Mouse (Mus musculus) neural tube, embryonic 11.5 days (tissue): ENCODE results near the gene Gm15107. TPM values are rescaled to one million over a fixed set of nuclear protein-coding genes. Genes with fewer than 3 reads are reported as not detected.
"Not testable (repeated sequence)": the region's sequence is repeated elsewhere in the genome, so short reads cannot be mapped to it uniquely, and the experiment has no call there.

ENCODE experiments used
- ATAC-seq: fragments of 200-750 bp; cut with Nextera tagmentation; 2 replicates; pipeline ENCODE4 v1.8.0; 2017; ENCODE audit warnings: moderate number of reproducible peaks, mild to moderate bottlenecking, moderate TSS enrichment, moderate library complexity; ENCODE audit not compliant: insufficient read depth, low FRiP score, low TSS enrichment
- DNase-seq: peaks from one replicate; pipeline ENCODE4 v3.0.0-alpha.2; 2015; ENCODE audit warnings: low spot score
- H3K27ac ChIP-seq: fragments of 300-500 bp; sonication (generic); 2 replicates; pipeline ENCODE4 v1.5.1; 2014; ENCODE audit warnings: low read depth, mild to moderate bottlenecking, low read length
- H3K27me3 ChIP-seq: fragments of 300-500 bp; sonication (generic); 2 replicates; pipeline ENCODE4 v1.6.1; 2014; ENCODE audit warnings: mild to moderate bottlenecking, low read length, mixed read lengths; ENCODE audit not compliant: control insufficient read depth, insufficient read depth
- H3K36me3 ChIP-seq: fragments of 300-500 bp; sonication (generic); 2 replicates; pipeline ENCODE4 v1.6.1; 2014; ENCODE audit warnings: mild to moderate bottlenecking, low read length, moderate library complexity, mixed read lengths; ENCODE audit not compliant: control insufficient read depth, insufficient read depth
- H3K4me1 ChIP-seq: fragments of 300-500 bp; sonication (generic); 2 replicates; pipeline ENCODE4 v1.6.1; 2014; ENCODE audit warnings: low read length, mixed read lengths; ENCODE audit not compliant: control insufficient read depth, insufficient read depth
- H3K4me2 ChIP-seq: fragments of 300-500 bp; sonication (generic); 2 replicates; pipeline ENCODE4 v1.6.1; 2014; ENCODE audit warnings: low read depth, mild to moderate bottlenecking, moderate library complexity
- H3K4me3 ChIP-seq: fragments of 300-500 bp; sonication (generic); 2 replicates; pipeline ENCODE4 v1.5.1; 2014; ENCODE audit warnings: low read depth, low read length
- H3K9ac ChIP-seq: fragments of 300-500 bp; sonication (generic); 2 replicates; pipeline ENCODE4 v1.6.1; 2014; ENCODE audit warnings: mild to moderate bottlenecking, low read length
- H3K9me3 ChIP-seq: fragments of 300-500 bp; sonication (generic); 2 replicates; pipeline ENCODE4 v1.6.1; 2016; ENCODE audit warnings: low read length; ENCODE audit not compliant: control insufficient read depth
- WGBS: fragments of 180-500 bp; shearing (Covaris S2); extraction: QIAGEN DNeasy Blood & Tissue Kit; methylation state at CpG from one replicate; pipeline ENCODE4 v1.1.7; 2014; 5-methylcytosine and 5-hydroxymethylcytosine counted together
- polyA plus RNA-seq: library from polyadenylated mRNA; unstranded; fragments of >200 nt; fragmentation: Nextera tagmentation; extraction: Ambion mirVana; gene quantifications from 2 replicates; pipeline ENCODE4 v1.2.1, GENCODE M21; 2014

The Gm15107 gene
- polyA plus RNA-seq = not detected in 2 replicates

- WGBS = 83% methylated on average over 1 of the region's 6 CpGs
These were observed at the start of gene Gm15107 for GRCm38 (mm10) chrX:148180424-148180823. TSS of gene Gm15107 (plus strand) at chrX:148180724.

More at GRCm38 (mm10) chrX:148180424-148180823, at the start of gene Gm15107:
- not testable (repeated sequence) for H3K4me3 ChIP-seq, H3K4me2 ChIP-seq, H3K4me1 ChIP-seq, H3K9me3 ChIP-seq, H3K27ac ChIP-seq, ATAC-seq, DNase-seq, H3K9ac ChIP-seq, H3K27me3 ChIP-seq, H3K36me3 ChIP-seq

Other genes starting within 250 kb of the Gm15107 start
- gene Gm15080, start 187.7 kb upstream of the Gm15107 start, polyA plus RNA-seq = not detected in 2 replicates